Mouse (Mus musculus): ENCODE measurements around the gene Fem1a. TPM values are rescaled to one million over a fixed set of nuclear protein-coding genes. Genes with fewer than 3 reads are reported as not detected.
A peak's percentile ranks its signal among the peaks of the same experiment; 100 is the strongest.

Fem1a gene
- 7.6 and 9.1 TPM in 2 replicates for polyA plus RNA-seq (2015; fragmentation: Nextera tagmentation; extraction: Ambion mirVana)

GRCm38 (mm10) chr17:56256239-56256881 lies at the start of gene Fem1a:
TSS of gene Fem1a (plus strand) at chr17:56256810.

GRCm38 (mm10) chr17:56218377-56219191 lies 38.0 kb upstream of the Fem1a start, which contains the start of gene Dpp9:
TSS of gene Dpp9 (minus strand) at chr17:56218905.

GRCm38 (mm10) chr17:56276643-56277566 lies 20.3 kb downstream of the Fem1a start, which contains the start of gene Ticam1:
TSS of gene Ticam1 (minus strand) at chr17:56276786.

GRCm38 (mm10) chr17:56292531-56293222 lies 36.1 kb downstream of the Fem1a start, which contains the start of gene Plin3:
TSS of gene Plin3 (minus strand) at chr17:56292873.

GRCm38 (mm10) chr17:56300186-56300585 lies 43.6 kb downstream of the Fem1a start, which contains the start of gene Arrdc5:
TSS of gene Arrdc5 (minus strand) at chr17:56300286.

GRCm38 (mm10) chr17:56303160-56303846 lies 46.7 kb downstream of the Fem1a start, which contains the start of gene Uhrf1:
TSS of gene Uhrf1 (plus strand) at chr17:56303321.

Small RNA genes lying within 50 kb of the gene (microRNA-seq; reads per million reads assigned to microRNA genes)
- gene Mir7b (ENCODE audit: borderline replicate concordance, insufficient number of aligned reads), result 2,672 reads per million, percentile 86 among the genes with 10 or more reads in this experiment

Other genes with a start within 250 kb of the Fem1a start
- gene Sh3gl1, start 220.2 kb upstream of the Fem1a start, polyA plus RNA-seq (2015; fragmentation: Nextera tagmentation; extraction: Ambion mirVana), result 79.6 and 91.6 TPM in 2 replicates
- gene Chaf1a, start 216.4 kb upstream of the Fem1a start, polyA plus RNA-seq (2015; fragmentation: Nextera tagmentation; extraction: Ambion mirVana), result 7.3 and 8.5 TPM in 2 replicates
- 73.6 and 77.1 TPM in 2 replicates for gene Ubxn6, start 181.8 kb upstream of the Fem1a start, polyA plus RNA-seq (2015; fragmentation: Nextera tagmentation; extraction: Ambion mirVana)
- 46.2 and 64.5 TPM in 2 replicates for gene Hdgfl2, start 177.2 kb upstream of the Fem1a start, polyA plus RNA-seq (2015; fragmentation: Nextera tagmentation; extraction: Ambion mirVana)
- 0.09 and 0.21 TPM in 2 replicates for gene Plin4, start 147.0 kb upstream of the Fem1a start, polyA plus RNA-seq (2015; fragmentation: Nextera tagmentation; extraction: Ambion mirVana)
- gene Plin5, start 139.2 kb upstream of the Fem1a start, polyA plus RNA-seq (2015; fragmentation: Nextera tagmentation; extraction: Ambion mirVana), result 5.7 and 12.9 TPM in 2 replicates
- gene Lrg1, start 134.8 kb upstream of the Fem1a start, polyA plus RNA-seq (2015; fragmentation: Nextera tagmentation; extraction: Ambion mirVana), result 17.9 and 20.3 TPM in 2 replicates
- 1.5 and 1.6 TPM in 2 replicates for gene Sema6b, start 116.5 kb upstream of the Fem1a start, polyA plus RNA-seq (2015; fragmentation: Nextera tagmentation; extraction: Ambion mirVana)
- 4.6 and 6.2 TPM in 2 replicates for gene Tnfaip8l1, start 94.3 kb upstream of the Fem1a start, polyA plus RNA-seq (2015; fragmentation: Nextera tagmentation; extraction: Ambion mirVana)
- gene Mydgf, start 72.9 kb upstream of the Fem1a start, polyA plus RNA-seq (2015; fragmentation: Nextera tagmentation; extraction: Ambion mirVana), result 93.6 and 111 TPM in 2 replicates
- 13.6 and 15.4 TPM in 2 replicates for gene Dpp9, start 37.9 kb upstream of the Fem1a start, polyA plus RNA-seq (2015; fragmentation: Nextera tagmentation; extraction: Ambion mirVana)
- gene Ticam1, start 20.0 kb downstream of the Fem1a start, polyA plus RNA-seq (2015; fragmentation: Nextera tagmentation; extraction: Ambion mirVana), result 4.1 and 7.2 TPM in 2 replicates
- 66.6 and 84.7 TPM in 2 replicates for gene Plin3, start 36.1 kb downstream of the Fem1a start, polyA plus RNA-seq (2015; fragmentation: Nextera tagmentation; extraction: Ambion mirVana)
- not detected in 2 replicates for gene Arrdc5, start 43.5 kb downstream of the Fem1a start, polyA plus RNA-seq (2015; fragmentation: Nextera tagmentation; extraction: Ambion mirVana)
- 13.7 and 20.0 TPM in 2 replicates for gene Uhrf1, start 46.5 kb downstream of the Fem1a start, polyA plus RNA-seq (2015; fragmentation: Nextera tagmentation; extraction: Ambion mirVana)
- 17.4 and 20.2 TPM in 2 replicates for gene Kdm4b, start 69.3 kb downstream of the Fem1a start, polyA plus RNA-seq (2015; fragmentation: Nextera tagmentation; extraction: Ambion mirVana)
- 52.6 and 62.0 TPM in 2 replicates for gene Ptprs, start 219.7 kb downstream of the Fem1a start, polyA plus RNA-seq (2015; fragmentation: Nextera tagmentation; extraction: Ambion mirVana)

Data from adrenal gland, postnatal 0 days (tissue).